Mouse (Mus musculus) embryonic facial prominence, embryonic 11.5 days (tissue): ENCODE results near the gene Zc2hc1b. TPM values are rescaled to one million over a fixed set of nuclear protein-coding genes. Genes with fewer than 3 reads are reported as not detected.

ENCODE experiments used
- ATAC-seq: fragments of 200-750 bp; cut with Nextera tagmentation; replicated peaks from 2 replicates; pipeline ENCODE4 v1.8.0; 2017; ENCODE audit warnings: low read depth; ENCODE audit not compliant: insufficient number of reproducible peaks, low FRiP score, low TSS enrichment
- DNase-seq: peaks from one replicate; pipeline ENCODE4 v3.0.0-alpha.2; 2015; ENCODE audit warnings: low spot score
- H3K27ac ChIP-seq: fragments of 300-500 bp; sonication (generic); replicated peaks from 2 replicates; pipeline ENCODE4 v1.5.1; 2014; ENCODE audit warnings: mild to moderate bottlenecking, low read depth, low read length, control low read depth
- H3K27me3 ChIP-seq: fragments of 300-500 bp; sonication (generic); 2 replicates; pipeline ENCODE4 v1.6.1; 2014; ENCODE audit warnings: mild to moderate bottlenecking, low read length, moderate library complexity, mixed read lengths; ENCODE audit not compliant: control insufficient read depth, insufficient read depth
- H3K36me3 ChIP-seq: fragments of 300-500 bp; sonication (generic); replicated peaks from 2 replicates; pipeline ENCODE4 v1.6.1; 2014; ENCODE audit warnings: low read depth, mild to moderate bottlenecking, low read length, moderate library complexity, mixed read lengths; ENCODE audit not compliant: control insufficient read depth, insufficient read depth
- H3K4me1 ChIP-seq: fragments of 300-500 bp; sonication (generic); 2 replicates; pipeline ENCODE4 v1.6.1; 2014; ENCODE audit warnings: low read length, mixed read lengths; ENCODE audit not compliant: control insufficient read depth, insufficient read depth
- H3K4me2 ChIP-seq: fragments of 300-500 bp; sonication (generic); 2 replicates; pipeline ENCODE4 v1.6.1; 2014; ENCODE audit warnings: low read depth, mild to moderate bottlenecking, control low read depth, low read length, moderate library complexity
- H3K4me3 ChIP-seq: fragments of 300-500 bp; sonication (generic); 2 replicates; pipeline ENCODE4 v1.5.1; 2014; ENCODE audit warnings: low read depth, low read length, control low read depth
- H3K9ac ChIP-seq: fragments of 300-500 bp; sonication (generic); replicated peaks from 2 replicates; pipeline ENCODE4 v1.6.1; 2014; ENCODE audit warnings: mild to moderate bottlenecking, control low read depth, low read length
- H3K9me3 ChIP-seq: fragments of 300-500 bp; sonication (generic); replicated peaks from 2 replicates; pipeline ENCODE4 v1.6.1; 2016; ENCODE audit warnings: mild to moderate bottlenecking, low read length, inconsistent platforms, mixed read lengths; ENCODE audit not compliant: control insufficient read depth
- WGBS: fragments of 180-500 bp; shearing (Covaris S2); extraction: QIAGEN DNeasy Blood & Tissue Kit; methylation state at CpG from one replicate; pipeline ENCODE4 v1.1.7; 2014; 5-methylcytosine and 5-hydroxymethylcytosine counted together
- polyA plus RNA-seq: library from polyadenylated mRNA; unstranded; fragments of >200 nt; fragmentation: Nextera tagmentation; extraction: Ambion mirVana; gene quantifications from 2 replicates; pipeline ENCODE4 v1.2.1, GENCODE M21; 2014

Zc2hc1b gene
- polyA plus RNA-seq, 1 experiment from 2014 or later: not detected

DNA sequence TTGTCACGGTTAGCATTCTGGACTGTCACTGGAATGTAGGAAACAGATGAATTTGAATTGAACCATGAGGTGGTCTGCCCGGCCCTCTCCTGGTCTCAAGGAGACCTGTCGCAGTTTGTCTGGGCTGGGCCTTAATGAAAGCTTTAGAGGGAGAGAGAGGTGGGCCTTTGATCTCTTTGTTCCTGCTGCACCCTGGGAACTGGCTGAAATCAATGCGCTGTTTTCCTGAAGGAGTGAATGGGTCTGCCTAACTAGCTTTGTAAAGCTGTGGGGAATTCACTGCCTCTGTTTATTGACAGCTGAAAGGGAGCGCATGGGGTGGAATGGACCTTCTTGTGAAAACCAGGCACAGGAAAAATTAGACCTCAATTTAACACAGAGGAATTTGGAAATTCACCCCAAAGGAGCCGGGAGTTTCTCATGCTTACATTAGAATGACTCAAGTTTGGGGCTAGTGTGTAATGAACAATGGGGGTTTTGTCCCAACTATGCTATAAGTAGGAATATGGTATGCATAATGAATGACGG is 69.7 kb downstream of the Zc2hc1b start:
- ATAC-seq: peak; percentile 86
- 12% methylated on average over 7 of the region's 7 CpGs for WGBS
- Histone ChIP-seq H3K9ac (no peak overlapping the region), H3K4me3 (no peak overlapping the region), H3K36me3 (no peaks in the 10 kb centered on the region), H3K9me3 (no peaks in the 10 kb centered on the region), H3K4me1 (no peaks in the 10 kb centered on the region), H3K4me2 (no peak overlapping the region), H3K27ac (peak overlapping the region; percentile 43; the same call in 1 of the 2 replicates), H3K27me3 (no peaks in the 10 kb centered on the region)
- DNase-seq: peak; percentile 61

DNA sequence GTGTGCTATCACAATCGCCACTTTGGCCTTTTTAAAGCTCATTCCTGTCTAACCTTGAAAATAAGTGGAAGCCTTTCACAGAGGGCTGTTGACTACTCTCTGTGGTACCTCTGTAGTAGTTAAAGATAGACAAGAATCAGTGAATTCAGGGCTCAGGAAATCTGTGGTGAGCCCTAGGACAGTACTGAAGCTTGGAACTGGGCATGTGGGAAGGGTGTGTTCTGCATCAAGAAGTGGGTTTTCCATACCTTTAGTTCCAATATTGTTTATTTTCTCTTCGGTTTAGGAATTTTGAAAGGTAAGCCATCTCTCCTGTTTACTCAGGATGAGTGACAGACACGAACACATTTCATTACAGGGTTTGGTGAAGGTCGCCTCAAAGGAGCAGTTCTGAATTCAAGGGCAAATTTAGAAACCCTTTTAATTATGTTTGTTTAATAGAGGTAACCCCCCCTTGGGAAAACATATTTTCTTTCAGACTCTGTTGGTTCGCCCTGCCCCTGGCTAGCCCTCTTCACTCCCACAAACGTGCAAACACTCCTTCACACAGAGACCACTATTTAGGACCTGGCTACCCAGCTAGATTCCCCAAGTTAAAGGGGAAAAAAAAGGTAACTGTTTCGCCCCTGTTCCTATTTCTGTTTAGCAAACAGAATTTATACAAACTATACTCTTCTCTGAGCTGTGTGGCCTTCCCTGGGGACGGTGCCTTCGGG is 70.8 kb downstream of the Zc2hc1b start:
- peak; percentile 15 for DNase-seq
- 58% methylated on average over 9 of the region's 9 CpGs for WGBS
- Histone ChIP-seq H3K9ac (no peak overlapping the region), H3K4me3 (no peak overlapping the region), H3K4me1 (no peaks in the 10 kb centered on the region), H3K4me2 (no peak overlapping the region), H3K27me3 (no peaks in the 10 kb centered on the region), H3K36me3 (no peaks in the 10 kb centered on the region), H3K27ac (no peak overlapping the region), H3K9me3 (no peaks in the 10 kb centered on the region)
- no peak for ATAC-seq

DNA sequence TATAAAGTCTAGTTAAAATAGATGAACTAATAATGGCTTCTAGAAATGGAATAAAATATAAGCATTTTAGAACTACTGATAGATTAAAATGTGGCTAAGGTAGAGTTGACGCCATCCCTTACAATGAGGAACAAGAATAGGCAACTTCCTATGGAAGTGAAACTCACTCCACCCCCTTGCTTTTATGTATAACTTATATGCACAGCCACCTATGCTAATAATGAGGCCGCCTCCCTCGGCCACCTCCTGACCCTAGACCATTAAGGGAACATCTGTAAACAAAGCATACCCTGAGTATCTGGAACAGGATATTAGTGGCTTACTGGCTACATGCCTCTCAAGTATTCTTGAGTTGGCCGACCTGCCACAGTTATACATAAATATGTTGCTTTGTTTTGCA is 74.0 kb downstream of the Zc2hc1b start:
- WGBS: 81% methylated on average over 4 of the region's 4 CpGs
- no peaks in the 10 kb centered on the region for H3K9me3 ChIP-seq
- no peaks in the 10 kb centered on the region for H3K36me3 ChIP-seq
- H3K27ac ChIP-seq: no peak overlapping the region
- no peaks in the 10 kb centered on the region for H3K27me3 ChIP-seq
- H3K4me1 ChIP-seq: no peaks in the 10 kb centered on the region
- ATAC-seq (no peak), DNase-seq (no peak)
- no peak overlapping the region for H3K9ac ChIP-seq
- no peak overlapping the region for H3K4me2 ChIP-seq
- no peak overlapping the region for H3K4me3 ChIP-seq

DNA sequence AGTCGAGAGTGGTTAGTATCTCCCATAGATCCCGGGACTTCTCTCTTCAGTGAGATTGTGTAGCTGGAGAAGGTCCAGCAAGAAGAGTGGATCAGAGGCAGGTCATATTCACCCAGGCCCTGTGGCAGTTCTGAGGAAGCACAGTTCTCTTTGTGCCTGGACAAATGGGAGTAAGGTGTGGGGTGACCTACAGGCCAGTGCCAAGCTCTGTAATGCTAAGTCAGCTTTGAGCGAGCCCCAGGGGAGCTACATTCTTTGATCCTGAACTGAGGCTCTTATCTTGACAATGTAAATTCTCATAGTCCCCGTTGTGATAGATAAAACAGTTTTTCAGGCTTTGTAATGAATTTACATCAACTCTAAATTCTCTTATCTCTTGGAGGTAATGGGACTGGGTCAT is 75.5 kb downstream of the Zc2hc1b start:
- ATAC-seq (no peak), DNase-seq (no peak)
- Histone ChIP-seq H3K4me2 (no peak overlapping the region), H3K27me3 (no peaks in the 10 kb centered on the region), H3K9me3 (no peaks in the 10 kb centered on the region), H3K36me3 (no peaks in the 10 kb centered on the region), H3K4me1 (no peaks in the 10 kb centered on the region), H3K4me3 (no peak overlapping the region), H3K27ac (no peak overlapping the region), H3K9ac (no peak overlapping the region)
- WGBS: 67% methylated on average over 4 of the region's 4 CpGs

DNA sequence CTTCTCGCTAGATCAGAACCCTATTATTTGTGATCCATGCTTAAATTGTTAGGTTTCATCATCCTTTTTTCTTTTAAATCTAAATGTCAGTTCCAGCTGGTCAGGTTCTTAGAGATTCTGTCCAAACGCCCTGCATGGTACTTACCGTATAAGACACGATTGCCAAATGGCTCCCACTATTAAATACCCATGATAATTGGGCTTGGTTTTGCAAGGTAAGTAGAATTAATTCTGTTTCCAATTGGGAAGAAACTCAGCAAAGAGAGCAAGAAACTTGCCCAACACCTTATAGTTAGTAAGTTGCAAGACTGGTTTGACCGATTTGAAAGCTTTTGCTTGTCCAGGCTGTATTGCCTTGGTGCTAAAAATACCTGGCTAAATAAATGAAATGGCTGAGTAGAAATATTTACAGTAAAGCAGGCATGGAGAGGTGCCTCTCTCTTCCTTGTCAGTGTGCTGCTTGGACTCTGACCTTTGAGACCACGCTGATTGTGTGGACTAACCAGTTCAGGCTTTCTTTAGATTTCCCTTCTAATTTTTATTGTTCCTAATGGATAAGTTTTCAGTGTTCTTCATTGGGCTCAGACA is 77.7 kb downstream of the Zc2hc1b start:
- no peaks in the 10 kb centered on the region for H3K27me3 ChIP-seq
- H3K4me2 ChIP-seq: no peak overlapping the region
- no peak overlapping the region for H3K4me3 ChIP-seq
- 80% methylated on average over 6 of the region's 6 CpGs for WGBS
- no peaks in the 10 kb centered on the region for H3K36me3 ChIP-seq
- no peak overlapping the region for H3K9ac ChIP-seq
- no peak overlapping the region for H3K27ac ChIP-seq
- H3K9me3 ChIP-seq: no peaks in the 10 kb centered on the region
- no peak for ATAC-seq
- peak; percentile 37 for DNase-seq
- no peaks in the 10 kb centered on the region for H3K4me1 ChIP-seq

Other genes with a start within 250 kb of the Zc2hc1b start
- gene Stx11, start 213.7 kb downstream of the Zc2hc1b start, polyA plus RNA-seq: 1.9 and 2.3 TPM in 2 replicates
- gene Sf3b5, start 172.7 kb downstream of the Zc2hc1b start, polyA plus RNA-seq: 41.5 and 43.1 TPM in 2 replicates
- gene Plagl1, start 117.5 kb downstream of the Zc2hc1b start, polyA plus RNA-seq: 136 and 141 TPM in 2 replicates
- 83.2 and 85.0 TPM in 2 replicates for gene Ltv1, start 15.1 kb upstream of the Zc2hc1b start, polyA plus RNA-seq